Mouse (Mus musculus) right cerebral cortex, adult 18-20 months (tissue): Measurements from ENCODE around the gene Hoxc4.
A peak's percentile ranks its signal among the peaks of the same experiment; 100 is the strongest.

Experiments
- DNase-seq: peaks from one replicate; pipeline ENCODE4 v3.0.0; 2022; ENCODE audit warnings: mixed read lengths

Gene Hoxc4

GRCm38 (mm10) chr15:103018636-103019035 lies at the start of gene Hoxc4:
Gene Hoxc4, plus strand, starts transcription at chr15:103018934.
- no peak for DNase-seq

DNA sequence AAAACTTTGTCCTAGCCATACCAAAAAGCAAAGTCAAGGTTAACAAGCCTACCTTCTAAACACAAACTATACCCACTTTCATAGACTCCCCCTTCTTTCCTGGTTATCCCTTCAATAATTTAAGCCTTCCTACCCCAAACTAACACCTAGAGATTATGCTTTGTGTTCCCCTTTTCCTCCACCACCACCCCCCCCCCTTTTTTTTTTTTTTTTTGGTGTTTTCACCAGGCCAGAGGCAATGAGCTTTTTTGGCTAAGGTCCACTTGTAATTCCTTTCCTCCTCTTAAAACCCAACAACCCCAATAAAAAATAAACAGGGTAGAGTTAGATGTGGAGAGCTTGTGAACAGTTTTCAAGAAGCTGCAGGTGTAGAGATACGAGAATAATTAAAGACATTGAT lies 49.4 kb upstream of the Hoxc4 start:
- DNase-seq = no peak

DNA sequence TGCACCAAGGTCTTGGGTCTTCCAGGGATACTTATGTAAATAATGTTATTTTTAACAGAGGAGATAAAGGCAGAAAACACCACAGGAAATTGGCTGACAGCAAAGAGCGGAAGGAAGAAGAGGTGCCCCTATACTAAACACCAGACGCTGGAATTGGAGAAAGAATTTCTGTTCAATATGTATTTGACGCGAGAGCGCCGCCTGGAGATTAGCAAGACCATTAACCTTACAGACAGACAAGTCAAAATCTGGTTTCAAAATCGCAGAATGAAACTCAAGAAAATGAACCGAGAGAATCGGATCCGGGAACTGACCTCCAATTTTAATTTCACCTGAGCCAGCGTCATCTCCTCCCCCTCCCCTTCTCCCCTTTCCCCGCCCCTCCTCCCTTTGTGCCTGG lies 48.0 kb upstream of the Hoxc4 start:
- DNase-seq = peak; percentile 23

DNA sequence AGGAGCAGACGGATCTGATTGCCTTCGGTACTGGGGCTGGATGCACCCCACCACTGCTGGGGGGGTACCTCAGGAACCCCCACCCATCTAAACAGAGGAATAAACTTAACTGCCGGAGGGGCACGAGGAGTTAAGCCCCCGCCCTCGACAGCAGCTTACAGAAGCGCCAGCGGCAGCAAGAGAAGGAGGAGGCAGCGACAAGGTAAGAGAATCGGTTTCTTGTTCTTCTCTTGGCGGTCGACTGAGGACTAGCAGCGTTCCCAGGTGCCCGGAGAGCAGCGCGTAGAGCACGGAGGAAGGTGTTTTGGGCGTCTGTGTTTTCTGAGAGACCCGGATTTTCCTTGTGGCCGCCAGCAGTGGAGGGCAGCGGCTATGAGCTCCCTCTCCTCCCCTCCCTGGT lies 46.5 kb upstream of the Hoxc4 start:
- DNase-seq = no peak

GRCm38 (mm10) chr15:102972753-102973152 lies 46.0 kb upstream of the Hoxc4 start:
- DNase-seq = no peak

- DNase-seq = no peak
Measured at GRCm38 (mm10) chr15:102975034-102975433, 43.7 kb upstream of the Hoxc4 start.

- no peak for DNase-seq
Measured at GRCm38 (mm10) chr15:102975688-102976111, 43.0 kb upstream of the Hoxc4 start.

GRCm38 (mm10) chr15:102976171-102976570 lies 42.6 kb upstream of the Hoxc4 start, which contains the start of gene Hoxc9:
Gene Hoxc9, plus strand, starts transcription at chr15:102976439.
- DNase-seq = no peak

- no peak for DNase-seq
Measured at GRCm38 (mm10) chr15:102976631-102977422, 41.9 kb upstream of the Hoxc4 start.

DNA sequence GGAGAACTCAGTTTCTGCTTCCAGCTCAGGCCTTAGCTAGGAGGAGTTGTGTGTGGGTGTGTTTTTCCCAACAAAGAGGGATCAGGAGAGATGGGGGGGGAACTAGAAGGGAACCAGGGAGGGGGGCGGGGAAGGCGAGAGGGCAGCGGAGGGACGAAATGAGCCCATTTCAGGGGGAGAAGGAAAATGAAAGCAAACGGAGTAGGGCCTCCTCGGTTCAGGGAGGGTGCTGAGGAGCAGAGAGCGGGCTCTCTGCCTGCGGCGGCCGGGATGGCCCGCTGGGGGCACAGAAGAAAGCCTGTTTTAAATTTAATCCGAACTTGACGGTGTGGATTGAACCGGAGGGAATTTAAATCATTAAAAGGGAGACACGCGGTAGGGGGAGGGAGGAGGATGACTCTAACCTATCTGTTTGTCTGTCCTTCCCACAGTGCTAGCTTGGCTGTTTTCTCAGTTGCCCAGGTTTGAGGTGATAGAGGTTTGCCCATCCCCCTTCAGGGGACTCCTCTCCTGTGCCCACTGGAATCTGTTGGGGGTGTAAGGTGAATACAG lies 41.2 kb upstream of the Hoxc4 start:
- DNase-seq = no peak

DNA sequence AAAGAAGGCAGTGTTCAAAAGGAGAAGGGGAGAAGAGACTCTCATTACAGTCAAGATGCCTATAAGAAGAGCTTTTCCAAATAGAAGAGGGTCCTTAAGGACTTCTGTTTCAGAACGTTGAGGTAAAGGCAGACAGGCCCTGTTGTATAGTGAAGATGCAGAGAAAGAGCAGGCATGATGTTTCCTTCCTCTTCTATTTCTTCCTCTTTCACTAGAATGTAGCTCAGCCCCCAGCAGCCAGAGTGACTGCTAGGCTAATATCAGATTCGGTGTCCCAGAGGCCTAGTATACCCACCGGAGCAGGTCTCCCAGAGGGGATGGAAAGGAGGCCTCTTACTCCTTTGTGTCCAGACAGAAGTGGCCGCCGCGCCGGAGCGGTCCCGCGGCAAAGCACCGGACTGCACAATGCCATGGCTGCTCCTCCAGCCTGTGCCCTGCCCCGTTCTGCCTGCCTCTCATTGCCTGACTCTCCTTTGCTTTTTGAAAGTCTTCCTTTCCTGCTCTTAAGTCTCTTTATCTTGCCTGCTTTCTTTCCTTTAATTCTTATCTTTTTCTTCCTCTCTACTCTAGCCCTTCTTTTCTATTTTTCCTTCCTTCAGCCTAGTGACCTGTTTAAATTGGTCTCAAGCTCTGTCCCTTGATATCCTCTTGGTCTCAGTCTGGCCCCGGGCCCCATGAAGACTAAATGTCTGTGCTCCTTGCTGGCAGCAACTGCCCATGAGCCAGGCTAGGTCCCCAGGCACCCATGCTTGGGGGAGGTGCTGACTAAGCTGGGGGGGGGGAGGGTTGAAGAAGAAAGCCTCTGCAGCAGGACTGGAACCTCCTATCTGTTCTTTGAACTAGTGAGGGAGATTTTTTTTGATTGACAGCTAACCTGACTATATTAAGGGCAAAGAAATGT lies 39.9 kb upstream of the Hoxc4 start:
- DNase-seq = no peak

GRCm38 (mm10) chr15:102979936-102980335 lies 38.8 kb upstream of the Hoxc4 start:
- DNase-seq = no peak

GRCm38 (mm10) chr15:102980352-102980751 lies 38.4 kb upstream of the Hoxc4 start:
- no peak for DNase-seq

DNA sequence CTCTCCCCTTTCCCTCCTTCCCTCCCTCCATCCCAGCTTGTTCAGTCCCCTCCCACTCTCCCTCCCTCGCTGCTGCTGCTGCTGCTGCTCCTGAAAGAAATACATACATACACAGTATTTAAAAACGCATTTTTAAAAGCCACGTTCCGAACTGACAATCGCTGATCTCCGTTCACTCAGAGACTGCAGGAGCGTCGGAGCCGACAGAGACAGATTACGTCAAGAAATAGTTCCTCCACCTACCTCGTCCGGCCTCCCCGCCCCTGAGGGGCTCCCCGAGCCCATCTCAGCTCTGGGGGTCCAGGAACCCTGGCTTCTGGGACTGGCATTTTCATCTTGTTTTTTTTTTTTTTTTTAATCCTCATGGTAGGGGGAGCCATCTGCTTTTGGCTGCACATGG lies 37.8 kb upstream of the Hoxc4 start:
- DNase-seq = no peak

GRCm38 (mm10) chr15:102981379-102982288 lies 37.1 kb upstream of the Hoxc4 start:
- DNase-seq = no peak

DNA sequence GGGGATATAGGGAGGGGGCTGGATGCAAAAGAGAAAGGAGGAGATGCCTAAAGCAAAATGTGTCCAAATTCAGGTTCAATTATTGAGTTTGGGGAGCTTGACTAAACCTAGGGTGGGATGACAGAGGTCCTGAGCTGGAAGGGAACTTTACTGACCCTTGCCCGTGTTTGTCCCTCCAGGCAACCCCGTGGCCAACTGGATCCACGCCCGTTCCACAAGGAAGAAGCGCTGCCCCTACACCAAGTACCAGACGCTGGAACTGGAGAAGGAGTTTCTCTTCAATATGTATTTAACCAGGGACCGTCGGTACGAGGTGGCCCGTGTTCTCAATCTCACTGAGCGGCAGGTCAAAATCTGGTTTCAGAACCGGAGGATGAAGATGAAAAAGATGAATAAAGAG lies 35.0 kb upstream of the Hoxc4 start:
- DNase-seq = no peak

DNA sequence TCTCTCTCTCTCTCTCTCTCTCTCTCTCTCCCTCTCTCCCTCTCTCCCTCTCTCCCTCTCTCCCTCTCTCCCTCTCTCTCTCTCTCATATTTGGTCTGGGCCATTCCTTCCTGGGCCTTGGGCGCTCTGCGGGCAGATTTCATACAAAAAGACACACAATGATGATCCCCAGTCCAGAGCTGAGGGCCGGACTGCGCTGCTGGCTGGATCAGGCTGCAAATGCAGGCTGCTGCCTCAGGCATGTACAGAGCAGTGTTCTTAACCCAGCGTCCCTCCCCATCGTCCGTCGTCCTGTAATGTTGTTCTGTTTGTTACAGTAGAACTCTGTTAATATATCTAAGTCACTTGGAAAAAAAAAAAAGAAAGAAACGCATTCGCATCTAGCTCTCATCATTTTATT lies 34.2 kb upstream of the Hoxc4 start:
- DNase-seq = no peak

DNA sequence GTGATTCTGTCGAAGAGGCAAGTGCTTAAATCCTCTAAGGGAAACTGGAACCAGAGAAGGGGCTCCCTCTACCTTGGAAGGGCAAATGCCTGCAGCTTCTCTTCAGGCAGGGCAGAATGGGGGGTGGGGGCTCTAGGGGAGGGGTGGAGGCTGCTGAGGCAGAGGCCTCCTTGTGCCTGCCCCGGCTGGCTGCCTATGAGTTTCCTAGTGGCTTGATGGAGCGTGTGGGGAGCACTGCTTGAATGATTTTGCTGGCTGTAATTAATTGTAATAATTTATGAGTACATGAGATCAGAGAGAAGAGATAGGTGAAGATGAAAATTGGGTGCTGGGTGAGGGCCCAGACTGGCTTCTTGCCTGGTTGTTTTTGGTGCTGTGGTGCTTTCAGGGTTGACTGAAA lies 33.8 kb upstream of the Hoxc4 start:
- DNase-seq = no peak

GRCm38 (mm10) chr15:102987124-102987833 lies 31.5 kb upstream of the Hoxc4 start:
- peak; percentile 78 for DNase-seq

DNA sequence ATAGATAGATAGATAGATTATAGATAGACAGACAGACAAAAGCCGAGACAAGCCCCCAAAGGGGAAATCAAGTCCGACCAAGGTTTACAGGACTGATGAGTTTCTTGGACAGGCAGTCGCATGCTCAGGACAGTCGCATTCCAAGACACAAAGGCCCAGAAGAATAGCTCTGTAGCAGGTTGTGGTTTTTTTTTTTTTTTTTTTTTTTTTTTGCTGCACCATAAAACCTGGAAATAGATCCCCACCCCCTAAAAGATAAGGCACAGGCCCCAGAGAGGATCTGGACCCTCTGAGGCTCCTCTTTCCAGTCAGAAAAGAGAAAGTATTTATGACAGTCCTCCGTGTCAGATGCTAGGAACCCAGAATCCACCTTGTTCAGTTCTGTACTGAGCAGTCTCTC lies 30.7 kb upstream of the Hoxc4 start:
- DNase-seq = no peak

DNA sequence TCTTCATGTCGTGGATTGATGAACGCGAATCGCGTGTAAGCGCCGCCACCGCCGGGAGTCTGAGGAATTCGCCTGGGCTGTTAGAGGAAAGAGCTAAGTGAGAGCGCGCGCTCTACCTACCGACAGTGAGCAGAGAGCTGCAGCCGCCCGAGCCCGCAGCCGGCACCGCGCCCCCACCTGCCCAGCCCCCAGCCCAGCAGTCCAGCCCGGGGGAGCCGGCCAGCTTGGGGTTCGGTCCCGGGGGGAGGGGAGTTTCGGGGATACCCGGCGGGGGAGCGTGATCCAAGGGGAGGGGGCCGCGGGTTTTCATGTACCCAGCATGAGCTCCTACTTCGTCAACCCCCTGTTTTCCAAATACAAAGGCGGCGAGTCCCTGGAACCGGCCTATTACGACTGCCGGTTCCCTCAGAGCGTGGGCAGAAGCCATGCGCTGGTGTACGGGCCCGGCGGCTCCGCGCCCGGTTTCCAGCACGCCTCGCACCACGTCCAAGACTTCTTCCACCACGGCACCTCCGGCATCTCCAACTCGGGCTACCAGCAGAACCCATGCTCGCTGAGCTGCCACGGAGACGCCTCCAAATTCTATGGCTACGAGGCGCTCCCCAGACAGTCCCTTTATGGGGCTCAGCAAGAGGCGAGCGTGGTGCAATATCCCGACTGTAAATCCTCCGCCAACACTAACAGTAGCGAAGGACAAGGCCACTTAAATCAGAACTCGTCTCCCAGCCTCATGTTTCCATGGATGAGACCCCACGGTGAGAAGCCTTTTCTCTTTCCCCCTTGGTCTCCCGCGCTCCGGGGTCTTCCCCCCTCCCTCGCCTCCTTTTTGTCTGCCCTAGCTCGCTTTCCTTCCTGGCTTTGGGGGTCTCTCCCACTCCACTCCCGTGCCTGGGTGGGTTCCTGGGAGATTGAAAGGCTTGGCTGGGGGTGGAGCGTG lies 28.0 kb upstream of the Hoxc4 start, which contains the start of gene Hoxc8:
Hoxc8 (plus strand) TSS at position 147 of the 937 bp plus-strand sequence.
- DNase-seq = no peak
